Comparison of ENCODE assay signal across 9 mouse cellular contexts in the genomic region with DNA sequence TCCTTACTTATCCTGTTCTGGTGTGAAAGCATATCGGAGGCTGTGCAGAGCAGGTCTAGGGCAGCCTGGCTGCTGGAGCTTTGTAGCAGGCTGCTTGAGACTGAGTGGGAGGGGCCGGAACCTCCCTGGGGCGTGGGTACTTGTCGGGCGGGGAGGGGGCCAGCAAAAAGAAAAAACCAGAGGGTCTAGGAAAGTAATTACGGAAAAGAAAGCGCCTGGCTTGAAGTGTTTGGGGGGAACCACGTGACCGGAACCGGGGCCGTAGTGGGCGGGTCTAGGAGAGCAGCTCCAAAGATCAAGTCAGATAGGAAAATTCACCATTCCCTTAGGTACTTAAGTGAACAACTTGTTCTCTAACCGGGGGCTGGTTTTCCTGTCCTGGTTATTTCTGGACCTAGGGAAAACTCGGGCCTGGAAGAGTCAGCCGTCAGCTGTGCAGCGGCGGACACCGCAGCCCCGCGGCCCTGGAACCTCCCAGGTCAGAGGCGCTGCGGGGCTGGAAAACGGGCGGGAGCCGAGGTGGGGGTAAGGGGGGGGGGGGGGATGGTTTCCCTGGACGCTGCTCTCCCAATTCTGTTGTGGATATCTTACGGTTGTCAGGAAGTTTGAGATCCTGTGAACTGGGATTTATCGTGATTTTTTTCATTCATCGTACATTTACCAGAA. TPM values are rescaled to one million over a fixed set of nuclear protein-coding genes. Genes with fewer than 3 reads are reported as not detected.
A peak's percentile ranks its signal among the peaks of the same experiment; 100 is the strongest.
DNase-seq lines count a peak whose midpoint lies in the region; ATAC-seq and TF ChIP-seq lines count a peak whose summit lies in the region.
"Had no signal": no experiment of that assay in that cellular context is flagged by ENCODE, and none has a peak within 500 bp of the region (broad histone marks: within the 10 kb centered on the region; RNA-seq: fewer than 3 reads in every experiment).

A gene (plus strand): TSS at position 271 of the 666 bp plus-strand sequence.

- peak within 1 kb of the TSS; percentile 76 for H3K9ac ChIP-seq in embryonic facial prominence, embryonic 14.5 days (ENCODE audit: low read depth, low read length)
- H3K9ac ChIP-seq in heart, adult 2 months (ENCODE audit: low read depth, low read length): peak within 1 kb of the TSS; percentile 49
- H3K9ac ChIP-seq in limb, embryonic 11.5 days (ENCODE audit: low read length): peak within 1 kb of the TSS; percentile 66
- peak within 1 kb of the TSS; percentile 76 for H3K9ac ChIP-seq in midbrain, embryonic 13.5 days (replicated peaks)

- intact Hi-C loops in heart, adult 2 months (cut with DNase I): loop anchor here (2.0 to 10.0 kb wide), 4 partner anchors 63 to 579 kb away; a partner anchor contains a TSS

- no peaks in the 10 kb centered on the region for H3K27me3 ChIP-seq in embryonic facial prominence, embryonic 14.5 days (replicated peaks; ENCODE audit: control insufficient read depth, insufficient read depth, low read length)
- no peaks in the 10 kb centered on the region for H3K27me3 ChIP-seq in heart, adult 2 months (ENCODE audit: control insufficient read depth, insufficient read depth, low read length)
- H3K27me3 ChIP-seq in kidney, adult 2 months (replicated peaks; ENCODE audit: control insufficient read depth, insufficient read depth, low read length): no peaks in the 10 kb centered on the region
- no peaks in the 10 kb centered on the region for H3K27me3 ChIP-seq in limb, embryonic 11.5 days (ENCODE audit: control insufficient read depth, insufficient read depth, low read length)
- H3K27me3 ChIP-seq in midbrain, embryonic 13.5 days: 0 out of 2 replicates have a peak, but pooled peaks cover 3% of the 10 kb centered on the region
- H3K27me3 ChIP-seq in small intestine, adult 2 months (ENCODE audit: control insufficient read depth, insufficient read depth, low read length): no peaks in the 10 kb centered on the region

- H3K36me3 ChIP-seq in embryonic facial prominence, embryonic 14.5 days (ENCODE audit: control insufficient read depth, insufficient read depth, low read length): no peaks in the 10 kb centered on the region
- H3K36me3 ChIP-seq in heart, adult 2 months (ENCODE audit: control insufficient read depth, insufficient read depth, low read length): no peaks in the 10 kb centered on the region
- H3K36me3 ChIP-seq in kidney, adult 2 months (ENCODE audit: control insufficient read depth, insufficient read depth, low read length): no peaks in the 10 kb centered on the region
- no peaks in the 10 kb centered on the region for H3K36me3 ChIP-seq in limb, embryonic 11.5 days (ENCODE audit: control insufficient read depth, insufficient read depth, low read length)
- H3K36me3 ChIP-seq in midbrain, embryonic 13.5 days: no peaks in the 10 kb centered on the region
- H3K36me3 ChIP-seq in small intestine, adult 2 months (ENCODE audit: control insufficient read depth, insufficient read depth, low read length): peaks cover 2% of the 10 kb centered on the region; the same call in 1 of the 2 replicates

- ATAC-seq in embryonic facial prominence, embryonic 14.5 days (ENCODE audit: low read depth): peak; percentile 98
- ATAC-seq in limb, embryonic 11.5 days (ENCODE audit: insufficient number of reproducible peaks, low FRiP score, low TSS enrichment, low read depth): peak; percentile 99
- ATAC-seq in midbrain, embryonic 13.5 days: peak; percentile 98

- H3K27ac ChIP-seq in bone marrow, adult 2 months (ENCODE audit: control insufficient read depth, insufficient read depth, low read depth, low read length, poor library complexity): no peak within 1 kb of the TSS
- peak within 1 kb of the TSS; percentile 80 for H3K27ac ChIP-seq in embryonic facial prominence, embryonic 14.5 days (replicated peaks; ENCODE audit: low read depth, low read length)
- peak within 1 kb of the TSS; percentile 79 for H3K27ac ChIP-seq in heart, adult 2 months
- peak within 1 kb of the TSS; percentile 62 for H3K27ac ChIP-seq in kidney, adult 2 months (ENCODE audit: insufficient read depth, low read depth, low read length)
- H3K27ac ChIP-seq in limb, embryonic 11.5 days (replicated peaks; ENCODE audit: low read depth, low read length): peak within 1 kb of the TSS; percentile 80
- peak within 1 kb of the TSS; percentile 85 for H3K27ac ChIP-seq in midbrain, embryonic 13.5 days
- H3K27ac ChIP-seq in small intestine, adult 2 months (ENCODE audit: insufficient read depth, low read depth, low read length): peak within 1 kb of the TSS; percentile 75

- under 1% methylated on average over 29 of the region's 29 CpGs for WGBS in bone marrow, adult 2 months
- WGBS in embryonic facial prominence, embryonic 14.5 days: 1% methylated on average over 28 of the region's 29 CpGs
- WGBS in heart, adult 2 months: under 1% methylated on average over 29 of the region's 29 CpGs
- WGBS in kidney, adult 2 months: under 1% methylated on average over 29 of the region's 29 CpGs
- WGBS in limb, embryonic 11.5 days: under 1% methylated on average over 29 of the region's 29 CpGs
- under 1% methylated on average over 28 of the region's 29 CpGs for WGBS in midbrain, embryonic 13.5 days
- WGBS in small intestine, adult 2 months: 1% methylated on average over 29 of the region's 29 CpGs

- no peak for TF ChIP-seq POLR2A in bone marrow, adult 2 months (IDR thresholded peaks at IDR 0.05; ENCODE audit: borderline replicate concordance, control insufficient read depth, low read depth, low read length)
- TF ChIP-seq POLR2A in heart, adult 2 months (IDR thresholded peaks at IDR 0.05; ENCODE audit: insufficient read depth, low read depth, low read length): peak; percentile 40; the same call in 1 of the 2 replicates
- no peak for TF ChIP-seq POLR2A in kidney, adult 2 months (IDR thresholded peaks at IDR 0.05; ENCODE audit: low read depth, low read length)
- TF ChIP-seq POLR2A in small intestine, adult 2 months (IDR thresholded peaks at IDR 0.05; ENCODE audit: low read depth, low read length): no peak; the same call in 1 of the 2 replicates

- TF ChIP-seq EP300 in heart, adult 2 months (IDR thresholded peaks at IDR 0.05; ENCODE audit: insufficient read depth, low read depth, low read length): no peak

- H3K4me2 ChIP-seq in embryonic facial prominence, embryonic 14.5 days (ENCODE audit: low read depth, low read length): peak within 1 kb of the TSS; percentile 64
- peak within 1 kb of the TSS; percentile 54 for H3K4me2 ChIP-seq in limb, embryonic 11.5 days (ENCODE audit: low read depth, severe bottlenecking)
- H3K4me2 ChIP-seq in midbrain, embryonic 13.5 days (replicated peaks): peak within 1 kb of the TSS; percentile 69

- H3K4me1 ChIP-seq in bone marrow, adult 2 months (ENCODE audit: control insufficient read depth, insufficient read depth, low read length): no peaks in the 10 kb centered on the region
- H3K4me1 ChIP-seq in embryonic facial prominence, embryonic 14.5 days (ENCODE audit: control insufficient read depth, insufficient read depth, low read length): no peaks in the 10 kb centered on the region
- no peaks in the 10 kb centered on the region for H3K4me1 ChIP-seq in heart, adult 2 months (ENCODE audit: control insufficient read depth, insufficient read depth, low read length)
- no peaks in the 10 kb centered on the region for H3K4me1 ChIP-seq in kidney, adult 2 months (ENCODE audit: control insufficient read depth, insufficient read depth, low read length)
- no peaks in the 10 kb centered on the region for H3K4me1 ChIP-seq in limb, embryonic 11.5 days (ENCODE audit: control insufficient read depth, insufficient read depth, low read length)
- peaks cover 26% of the 10 kb centered on the region for H3K4me1 ChIP-seq in midbrain, embryonic 13.5 days (replicated peaks)
- no peaks in the 10 kb centered on the region for H3K4me1 ChIP-seq in small intestine, adult 2 months (ENCODE audit: control insufficient read depth, insufficient read depth, insufficient read length, low read length)

- no peak for TF ChIP-seq CTCF in bone marrow, adult 2 months (IDR thresholded peaks at IDR 0.05; ENCODE audit: control insufficient read depth, insufficient read depth, low read length)
- no peak for TF ChIP-seq CTCF in heart, adult 2 months (IDR thresholded peaks at IDR 0.05)
- no peak for TF ChIP-seq CTCF in kidney, adult 2 months (conservative IDR thresholded peaks at IDR 0.05; ENCODE audit: insufficient read depth, insufficient read length, low read depth, low read length)
- TF ChIP-seq CTCF in small intestine, adult 2 months (IDR thresholded peaks at IDR 0.05; ENCODE audit: extremely low read depth, insufficient read length, insufficient replicate concordance, low read depth, low read length): no peak

- DNase-seq in 3T3-L1 (ENCODE audit: low read depth, low spot score): peak; percentile 90
- DNase-seq in embryonic facial prominence, embryonic 14.5 days (ENCODE audit: low spot score): peak; percentile 93
- DNase-seq in heart, adult 2 months: peak; percentile 87
- DNase-seq in kidney, adult 2 months: peak; percentile 94
- DNase-seq in limb, embryonic 11.5 days (ENCODE audit: low spot score): peak; percentile 90

- H3K79me2 ChIP-seq in heart, adult 2 months (replicated peaks; ENCODE audit: control insufficient read depth, insufficient read depth, low read length): no peaks in the 10 kb centered on the region

- H3K4me3 ChIP-seq in bone marrow, adult 2 months (replicated peaks; ENCODE audit: control insufficient read depth, low read depth, low read length): peak within 1 kb of the TSS; percentile 74
- peak within 1 kb of the TSS; percentile 64 for H3K4me3 ChIP-seq in embryonic facial prominence, embryonic 14.5 days (ENCODE audit: low read depth, low read length)
- H3K4me3 ChIP-seq in heart, adult 2 months: peak within 1 kb of the TSS; percentile 64
- peak within 1 kb of the TSS; percentile 61 for H3K4me3 ChIP-seq in kidney, adult 2 months (ENCODE audit: insufficient read depth, low read depth, low read length)
- peak within 1 kb of the TSS; percentile 55 for H3K4me3 ChIP-seq in limb, embryonic 11.5 days (ENCODE audit: low read depth, low read length)
- peak within 1 kb of the TSS; percentile 59 for H3K4me3 ChIP-seq in midbrain, embryonic 13.5 days (replicated peaks)
- H3K4me3 ChIP-seq in small intestine, adult 2 months (ENCODE audit: low read depth, low read length): peak within 1 kb of the TSS; percentile 79

- H3K9me3 ChIP-seq in embryonic facial prominence, embryonic 14.5 days (ENCODE audit: control insufficient read depth, low read length): no peaks in the 10 kb centered on the region
- no peaks in the 10 kb centered on the region for H3K9me3 ChIP-seq in limb, embryonic 11.5 days (ENCODE audit: control insufficient read depth, low read length)
- no peaks in the 10 kb centered on the region for H3K9me3 ChIP-seq in midbrain, embryonic 13.5 days

RNA-seq across cellular contexts. Expression of the gene that starts here (rescaled TPM):
- 0.47 and 0.92 TPM in 2 replicates for polyA plus RNA-seq in bone marrow, adult 2 months (2011; ENCODE audit: insufficient read depth, insufficient read length, low replicate concordance, missing spikeins)
- polyA plus RNA-seq in embryonic facial prominence, embryonic 14.5 days (2014; fragmentation: Nextera tagmentation; extraction: Ambion mirVana): 14.4 and 15.3 TPM in 2 replicates
- 1 to 10 TPM; 2.9 to 3.3 TPM for total RNA-seq in heart, adult 2 months (2021)
- 1.4 and 2.3 TPM in 2 replicates for polyA plus RNA-seq in heart, adult 2 months (2012; rRNA removed)
- 3.6 and 4.3 TPM in 2 replicates for polyA plus RNA-seq in kidney, adult 2 months (2012; rRNA removed)
- 25.3 and 25.7 TPM in 2 replicates for polyA plus RNA-seq in limb, embryonic 11.5 days (2014; fragmentation: Nextera tagmentation; extraction: Ambion mirVana)
- polyA plus RNA-seq in midbrain, embryonic 13.5 days (2015; fragmentation: Nextera tagmentation; extraction: Ambion mirVana): 35.2 and 39.4 TPM in 2 replicates
- polyA plus RNA-seq in small intestine, adult 2 months (2012; rRNA removed): 1.2 and 2.4 TPM in 2 replicates
- total RNA-seq: MEL had no signal
